Mouse (Mus musculus): Measurements from ENCODE around the gene Olfr317. TPM values are rescaled to one million over a fixed set of nuclear protein-coding genes. Genes with fewer than 3 reads are reported as not detected.
"Not testable (repeated sequence)": the region's sequence is repeated elsewhere in the genome, so short reads cannot be mapped to it uniquely, and the experiment has no call there.

Gene Olfr317
- polyA plus RNA-seq, 1 experiment from 2014 or later = 0.44 TPM

DNA sequence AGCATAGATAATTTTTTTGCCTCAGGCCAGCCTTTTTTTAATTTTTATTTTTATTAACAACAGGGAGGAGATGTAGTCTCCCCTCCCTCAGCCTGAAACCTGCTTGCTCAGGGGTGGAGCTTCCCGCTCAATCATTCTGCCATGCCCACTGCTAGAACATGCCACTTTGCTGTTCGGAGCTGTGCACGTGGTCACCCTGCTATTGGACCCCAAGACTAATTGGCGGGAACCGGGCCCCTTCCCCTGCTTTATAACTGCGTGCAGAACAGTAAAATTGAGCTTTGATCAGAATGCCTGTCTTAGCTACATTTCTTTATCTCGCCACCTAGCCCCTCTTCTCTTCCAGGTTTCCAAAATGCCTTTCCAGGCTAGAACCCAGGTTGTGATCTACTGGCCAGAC, 21.3 kb downstream of the Olfr317 start:
- H3K4me1 ChIP-seq; H3K36me3 ChIP-seq (replicated peaks); H3K27ac ChIP-seq; H3K27me3 ChIP-seq (replicated peaks); ATAC-seq (replicated peaks); H3K4me2 ChIP-seq; H3K9ac ChIP-seq; H3K9me3 ChIP-seq; H3K4me3 ChIP-seq: not testable (repeated sequence)
- 93% methylated on average over 7 of the region's 7 CpGs for WGBS

DNA sequence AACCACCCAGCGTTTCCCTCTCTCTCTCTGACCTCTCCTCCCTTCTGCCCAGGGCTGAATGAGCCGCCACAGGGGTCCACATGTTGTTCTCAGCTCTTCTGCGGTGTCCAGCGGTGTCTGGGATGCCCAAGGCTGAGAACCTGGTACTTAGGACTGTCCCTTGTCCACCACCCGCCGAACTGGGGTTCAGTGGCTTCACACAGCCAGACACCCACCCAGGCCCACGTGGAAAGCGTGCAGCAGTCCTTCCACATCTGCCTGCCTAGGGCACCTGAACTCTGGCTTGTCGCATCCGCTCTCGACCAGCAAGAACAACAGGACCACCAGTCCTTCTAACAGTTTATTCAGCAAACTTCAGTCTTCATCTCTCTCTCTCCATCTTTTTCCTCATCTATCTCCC, 29.9 kb downstream of the Olfr317 start:
- no peaks in the 10 kb centered on the region for H3K27me3 ChIP-seq (replicated peaks)
- no peaks in the 10 kb centered on the region for H3K9me3 ChIP-seq
- ATAC-seq (replicated peaks) = no peak
- no peak overlapping the region for H3K9ac ChIP-seq
- no peak overlapping the region for H3K4me3 ChIP-seq
- no peak overlapping the region for H3K4me2 ChIP-seq
- H3K36me3 ChIP-seq (replicated peaks) = no peaks in the 10 kb centered on the region
- no peaks in the 10 kb centered on the region for H3K4me1 ChIP-seq
- WGBS = 84% methylated on average over 11 of the region's 11 CpGs
- H3K27ac ChIP-seq = no peak overlapping the region

DNA sequence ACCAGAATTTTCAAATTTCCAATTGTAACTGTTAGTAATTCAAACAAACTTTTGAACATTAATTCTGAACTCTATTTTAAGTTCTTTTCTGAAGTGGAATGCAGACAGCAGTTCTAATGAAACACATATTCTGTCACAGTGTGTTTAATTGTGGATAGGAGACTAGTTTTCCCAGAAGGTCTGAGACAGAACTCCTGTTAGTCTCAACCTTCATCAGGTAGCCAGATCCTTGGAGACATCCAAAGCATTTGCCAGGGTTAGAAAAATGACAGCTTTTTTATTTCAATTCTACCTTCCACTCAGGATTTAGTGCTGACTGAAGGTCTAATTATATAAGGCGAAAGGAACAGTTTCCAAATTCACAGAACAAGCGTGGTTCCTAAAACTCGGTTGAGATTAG, 40.1 kb downstream of the Olfr317 start, which contains the start of gene Olfr319:
Gene Olfr319, plus strand, starts transcription at position 301 of the 400 bp plus-strand sequence.
- Histone ChIP-seq H3K36me3 (replicated peaks) (no peaks in the 10 kb centered on the region), H3K9me3 (peaks cover 10% of the 10 kb centered on the region; the same call in 1 of the 2 replicates), H3K4me1 (no peaks in the 10 kb centered on the region), H3K4me2 (no peak within 1 kb of the TSS), H3K27ac (no peak within 1 kb of the TSS), H3K4me3 (no peak within 1 kb of the TSS), H3K27me3 (replicated peaks) (no peaks in the 10 kb centered on the region), H3K9ac (no peak within 1 kb of the TSS)
- no peak for ATAC-seq (replicated peaks)
- 91% methylated on average over 3 of the region's 3 CpGs for WGBS

Other genes with a start within 250 kb of the Olfr317 start
- not detected in 2 replicates for gene Olfr332, start 246.7 kb downstream of the Olfr317 start, polyA plus RNA-seq (2015; fragmentation: Nextera tagmentation; extraction: Ambion mirVana)
- not detected in 2 replicates for gene Olfr331, start 236.6 kb downstream of the Olfr317 start, polyA plus RNA-seq (2015; fragmentation: Nextera tagmentation; extraction: Ambion mirVana)
- not detected in 2 replicates for gene Olfr330, start 204.4 kb downstream of the Olfr317 start, polyA plus RNA-seq (2015; fragmentation: Nextera tagmentation; extraction: Ambion mirVana)
- not detected in 2 replicates for gene Olfr329-ps, start 192.8 kb downstream of the Olfr317 start, polyA plus RNA-seq (2015; fragmentation: Nextera tagmentation; extraction: Ambion mirVana)
- gene Olfr328, start 183.6 kb downstream of the Olfr317 start, polyA plus RNA-seq (2015; fragmentation: Nextera tagmentation; extraction: Ambion mirVana) = 0.06 and 0.12 TPM in 2 replicates
- gene Olfr224, start 168.7 kb downstream of the Olfr317 start, polyA plus RNA-seq (2015; fragmentation: Nextera tagmentation; extraction: Ambion mirVana) = not detected in 2 replicates
- gene Olfr325, start 161.5 kb downstream of the Olfr317 start, polyA plus RNA-seq (2015; fragmentation: Nextera tagmentation; extraction: Ambion mirVana) = not detected in 2 replicates
- not detected in 2 replicates for gene Olfr324, start 144.1 kb downstream of the Olfr317 start, polyA plus RNA-seq (2015; fragmentation: Nextera tagmentation; extraction: Ambion mirVana)
- not detected in 2 replicates for gene 2210407C18Rik, start 123.1 kb downstream of the Olfr317 start, polyA plus RNA-seq (2015; fragmentation: Nextera tagmentation; extraction: Ambion mirVana)
- not detected in 2 replicates for gene Olfr323, start 108.7 kb downstream of the Olfr317 start, polyA plus RNA-seq (2015; fragmentation: Nextera tagmentation; extraction: Ambion mirVana)
- 0.10 and 0.13 TPM in 2 replicates for gene Trim58, start 98.7 kb downstream of the Olfr317 start, polyA plus RNA-seq (2015; fragmentation: Nextera tagmentation; extraction: Ambion mirVana)
- gene Olfr322, start 80.4 kb downstream of the Olfr317 start, polyA plus RNA-seq (2015; fragmentation: Nextera tagmentation; extraction: Ambion mirVana) = 0.11 TPM in 1 of 2 replicates, not detected in the other
- gene Olfr320, start 58.1 kb downstream of the Olfr317 start, polyA plus RNA-seq (2015; fragmentation: Nextera tagmentation; extraction: Ambion mirVana) = not detected in 2 replicates
- gene Olfr319, start 40.0 kb downstream of the Olfr317 start, polyA plus RNA-seq (2015; fragmentation: Nextera tagmentation; extraction: Ambion mirVana) = not detected in 2 replicates
- gene Olfr318, start 15.2 kb downstream of the Olfr317 start, polyA plus RNA-seq (2015; fragmentation: Nextera tagmentation; extraction: Ambion mirVana) = not detected in 2 replicates
- gene Olfr316, start 13.5 kb upstream of the Olfr317 start, polyA plus RNA-seq (2015; fragmentation: Nextera tagmentation; extraction: Ambion mirVana) = not detected in 2 replicates
- gene Olfr315, start 34.0 kb upstream of the Olfr317 start, polyA plus RNA-seq (2015; fragmentation: Nextera tagmentation; extraction: Ambion mirVana) = not detected in 2 replicates
- gene Olfr314, start 43.7 kb upstream of the Olfr317 start, polyA plus RNA-seq (2015; fragmentation: Nextera tagmentation; extraction: Ambion mirVana) = not detected in 2 replicates
- gene Fam183b, start 62.7 kb upstream of the Olfr317 start, polyA plus RNA-seq (2015; fragmentation: Nextera tagmentation; extraction: Ambion mirVana) = 12.2 and 13.4 TPM in 2 replicates
- not detected in 2 replicates for gene Olfr313, start 75.8 kb upstream of the Olfr317 start, polyA plus RNA-seq (2015; fragmentation: Nextera tagmentation; extraction: Ambion mirVana)
- gene Olfr312, start 90.0 kb upstream of the Olfr317 start, polyA plus RNA-seq (2015; fragmentation: Nextera tagmentation; extraction: Ambion mirVana) = 0.04 TPM in 1 of 2 replicates, not detected in the other
- not detected in 2 replicates for gene Olfr311, start 100.0 kb upstream of the Olfr317 start, polyA plus RNA-seq (2015; fragmentation: Nextera tagmentation; extraction: Ambion mirVana)
- gene Gm12258, start 107.9 kb upstream of the Olfr317 start, polyA plus RNA-seq (2015; fragmentation: Nextera tagmentation; extraction: Ambion mirVana) = 24.7 and 25.4 TPM in 2 replicates
- 14.1 and 14.2 TPM in 2 replicates for gene 2810021J22Rik, start 128.0 kb upstream of the Olfr317 start, polyA plus RNA-seq (2015; fragmentation: Nextera tagmentation; extraction: Ambion mirVana)
- 7.1 TPM in 2 replicates for gene Zfp39, start 165.0 kb upstream of the Olfr317 start, polyA plus RNA-seq (2015; fragmentation: Nextera tagmentation; extraction: Ambion mirVana)
- not detected in 2 replicates for gene Btnl10, start 178.7 kb upstream of the Olfr317 start, polyA plus RNA-seq (2015; fragmentation: Nextera tagmentation; extraction: Ambion mirVana)
- gene Rnf187, start 199.7 kb upstream of the Olfr317 start, polyA plus RNA-seq (2015; fragmentation: Nextera tagmentation; extraction: Ambion mirVana) = 626 and 662 TPM in 2 replicates
- gene Hist3h2ba, start 209.7 kb upstream of the Olfr317 start, polyA plus RNA-seq (2015; fragmentation: Nextera tagmentation; extraction: Ambion mirVana) = 311 and 338 TPM in 2 replicates
- 119 and 121 TPM in 2 replicates for gene Hist3h2a, start 215.5 kb upstream of the Olfr317 start, polyA plus RNA-seq (2015; fragmentation: Nextera tagmentation; extraction: Ambion mirVana)
- gene Trim17, start 215.5 kb upstream of the Olfr317 start, polyA plus RNA-seq (2015; fragmentation: Nextera tagmentation; extraction: Ambion mirVana) = 1.5 and 2.0 TPM in 2 replicates
- 22.1 and 24.1 TPM in 2 replicates for gene Trim11, start 238.9 kb upstream of the Olfr317 start, polyA plus RNA-seq (2015; fragmentation: Nextera tagmentation; extraction: Ambion mirVana)

Measured in midbrain, embryonic 15.5 days (tissue).